Mouse (Mus musculus): ENCODE measurements around the gene Gtf2a2.

Gene Gtf2a2

GRCm38 (mm10) chr9:70062012-70062411, 49.7 kb downstream of the Gtf2a2 start:
- no peak for DNase-seq (ENCODE audit: low spot score)

GRCm38 (mm10) chr9:70067497-70067896, 55.1 kb downstream of the Gtf2a2 start:
- no peak for DNase-seq (ENCODE audit: low spot score)

- no peak for DNase-seq (ENCODE audit: low spot score)
Measured at GRCm38 (mm10) chr9:70069961-70070435, 57.6 kb downstream of the Gtf2a2 start.

GRCm38 (mm10) chr9:70072387-70072786, 60.0 kb downstream of the Gtf2a2 start:
- no peak for DNase-seq (ENCODE audit: low spot score)
